Mouse (Mus musculus): ENCODE results near the gene Qtrt1. TPM values are rescaled to one million over a fixed set of nuclear protein-coding genes. Genes with fewer than 3 reads are reported as not detected.

Gene Qtrt1
- polyA plus RNA-seq, 1 experiment from 2014 or later: 31.7 TPM

- H3K4me1 ChIP-seq (ENCODE audit: control insufficient read depth, insufficient read depth, low read length): peaks cover 42% of the 10 kb centered on the region
These were observed 26.6 kb downstream of the Qtrt1 start for GRCm38 (mm10) chr9:21438219-21438618.

GRCm38 (mm10) chr9:21439456-21439855 is 27.8 kb downstream of the Qtrt1 start:
- no peak for ATAC-seq (replicated peaks; ENCODE audit: insufficient number of reproducible peaks, low FRiP score, low TSS enrichment)
- H3K9ac ChIP-seq (ENCODE audit: low read depth, low read length): no peak overlapping the region
- H3K27ac ChIP-seq (ENCODE audit: low read depth, low read length): no peak overlapping the region

More at GRCm38 (mm10) chr9:21438219-21438618, 26.6 kb downstream of the Qtrt1 start:
- Histone ChIP-seq H3K4me2 (no peak overlapping the region), H3K36me3 (ENCODE audit: control insufficient read depth, insufficient read depth, low read length) (no peaks in the 10 kb centered on the region), H3K9ac (ENCODE audit: low read depth, low read length) (no peak overlapping the region), H3K27ac (ENCODE audit: low read depth, low read length) (no peak overlapping the region), H3K4me3 (ENCODE audit: low read depth, low read length) (no peak overlapping the region), H3K27me3 (ENCODE audit: control insufficient read depth, insufficient read depth, low read length) (no peaks in the 10 kb centered on the region), H3K9me3 (replicated peaks; ENCODE audit: control insufficient read depth, low read length) (no peaks in the 10 kb centered on the region)
- WGBS (ENCODE audit: insufficient replicate concordance): 63% methylated on average over 3 of the region's 3 CpGs
- no peak for ATAC-seq (replicated peaks; ENCODE audit: insufficient number of reproducible peaks, low FRiP score, low TSS enrichment)

GRCm38 (mm10) chr9:21439914-21440313 is 28.3 kb downstream of the Qtrt1 start:
- H3K9ac ChIP-seq (ENCODE audit: low read depth, low read length): no peak overlapping the region
- H3K27me3 ChIP-seq (ENCODE audit: control insufficient read depth, insufficient read depth, low read length): no peaks in the 10 kb centered on the region
- peaks cover 37% of the 10 kb centered on the region for H3K4me1 ChIP-seq (ENCODE audit: control insufficient read depth, insufficient read depth, low read length)
- 0 out of 2 replicates have a peak, but pooled peaks cover 2% of the 10 kb centered on the region for H3K36me3 ChIP-seq (ENCODE audit: control insufficient read depth, insufficient read depth, low read length)
- ATAC-seq (replicated peaks; ENCODE audit: insufficient number of reproducible peaks, low FRiP score, low TSS enrichment): no peak
- no peak overlapping the region for H3K27ac ChIP-seq (ENCODE audit: low read depth, low read length)
- no peaks in the 10 kb centered on the region for H3K9me3 ChIP-seq (replicated peaks; ENCODE audit: control insufficient read depth, low read length)
- no peak overlapping the region for H3K4me2 ChIP-seq
- 93% methylated on average over 2 of the region's 2 CpGs for WGBS (ENCODE audit: insufficient replicate concordance)
- no peak overlapping the region for H3K4me3 ChIP-seq (ENCODE audit: low read depth, low read length)

More at GRCm38 (mm10) chr9:21439456-21439855, 27.8 kb downstream of the Qtrt1 start:
- H3K9me3 ChIP-seq (replicated peaks; ENCODE audit: control insufficient read depth, low read length): no peaks in the 10 kb centered on the region
- H3K27me3 ChIP-seq (ENCODE audit: control insufficient read depth, insufficient read depth, low read length): no peaks in the 10 kb centered on the region
- no peaks in the 10 kb centered on the region for H3K36me3 ChIP-seq (ENCODE audit: control insufficient read depth, insufficient read depth, low read length)
- H3K4me2 ChIP-seq: no peak overlapping the region
- peaks cover 37% of the 10 kb centered on the region for H3K4me1 ChIP-seq (ENCODE audit: control insufficient read depth, insufficient read depth, low read length)
- WGBS (ENCODE audit: insufficient replicate concordance): 71% methylated on average over 3 of the region's 3 CpGs
- no peak overlapping the region for H3K4me3 ChIP-seq (ENCODE audit: low read depth, low read length)

GRCm38 (mm10) chr9:21440387-21440786 is 28.8 kb downstream of the Qtrt1 start:
- Histone ChIP-seq H3K4me2 (no peak overlapping the region), H3K4me3 (ENCODE audit: low read depth, low read length) (no peak overlapping the region), H3K9me3 (replicated peaks; ENCODE audit: control insufficient read depth, low read length) (no peaks in the 10 kb centered on the region), H3K36me3 (ENCODE audit: control insufficient read depth, insufficient read depth, low read length) (0 out of 2 replicates have a peak, but pooled peaks cover 5% of the 10 kb centered on the region), H3K4me1 (ENCODE audit: control insufficient read depth, insufficient read depth, low read length) (peaks cover 37% of the 10 kb centered on the region), H3K27ac (ENCODE audit: low read depth, low read length) (no peak overlapping the region), H3K9ac (ENCODE audit: low read depth, low read length) (no peak overlapping the region), H3K27me3 (ENCODE audit: control insufficient read depth, insufficient read depth, low read length) (no peaks in the 10 kb centered on the region)
- ATAC-seq (replicated peaks; ENCODE audit: insufficient number of reproducible peaks, low FRiP score, low TSS enrichment): no peak

GRCm38 (mm10) chr9:21443853-21444252 is 32.2 kb downstream of the Qtrt1 start:
- Histone ChIP-seq H3K9ac (ENCODE audit: low read depth, low read length) (no peak overlapping the region), H3K27me3 (ENCODE audit: control insufficient read depth, insufficient read depth, low read length) (no peaks in the 10 kb centered on the region), H3K4me3 (ENCODE audit: low read depth, low read length) (no peak overlapping the region), H3K36me3 (ENCODE audit: control insufficient read depth, insufficient read depth, low read length) (0 out of 2 replicates have a peak, but pooled peaks cover 5% of the 10 kb centered on the region), H3K27ac (ENCODE audit: low read depth, low read length) (no peak overlapping the region), H3K4me2 (no peak overlapping the region), H3K9me3 (replicated peaks; ENCODE audit: control insufficient read depth, low read length) (no peaks in the 10 kb centered on the region), H3K4me1 (ENCODE audit: control insufficient read depth, insufficient read depth, low read length) (peaks cover 9% of the 10 kb centered on the region)
- ATAC-seq (replicated peaks; ENCODE audit: insufficient number of reproducible peaks, low FRiP score, low TSS enrichment): no peak
- 93% methylated on average over 8 of the region's 8 CpGs for WGBS (ENCODE audit: insufficient replicate concordance)

- no peak overlapping the region for H3K4me3 ChIP-seq (ENCODE audit: low read depth, low read length)
- no peak overlapping the region for H3K4me2 ChIP-seq
- H3K4me1 ChIP-seq (ENCODE audit: control insufficient read depth, insufficient read depth, low read length): peaks cover 2% of the 10 kb centered on the region
- H3K27ac ChIP-seq (ENCODE audit: low read depth, low read length): no peak overlapping the region
- no peak for ATAC-seq (replicated peaks; ENCODE audit: insufficient number of reproducible peaks, low FRiP score, low TSS enrichment)
- H3K9me3 ChIP-seq (replicated peaks; ENCODE audit: control insufficient read depth, low read length): no peaks in the 10 kb centered on the region
- H3K36me3 ChIP-seq (ENCODE audit: control insufficient read depth, insufficient read depth, low read length): 0 out of 2 replicates have a peak, but pooled peaks cover 5% of the 10 kb centered on the region
- 80% methylated on average over 4 of the region's 4 CpGs for WGBS (ENCODE audit: insufficient replicate concordance)
- H3K9ac ChIP-seq (ENCODE audit: low read depth, low read length): no peak overlapping the region
- no peaks in the 10 kb centered on the region for H3K27me3 ChIP-seq (ENCODE audit: control insufficient read depth, insufficient read depth, low read length)
These were observed 32.9 kb downstream of the Qtrt1 start for GRCm38 (mm10) chr9:21444574-21444973.

- Histone ChIP-seq H3K27ac (ENCODE audit: low read depth, low read length) (no peak overlapping the region), H3K4me3 (ENCODE audit: low read depth, low read length) (no peak overlapping the region), H3K27me3 (ENCODE audit: control insufficient read depth, insufficient read depth, low read length) (no peaks in the 10 kb centered on the region), H3K9me3 (replicated peaks; ENCODE audit: control insufficient read depth, low read length) (no peaks in the 10 kb centered on the region), H3K4me1 (ENCODE audit: control insufficient read depth, insufficient read depth, low read length) (peaks cover 6% of the 10 kb centered on the region), H3K9ac (ENCODE audit: low read depth, low read length) (no peak overlapping the region), H3K4me2 (no peak overlapping the region), H3K36me3 (ENCODE audit: control insufficient read depth, insufficient read depth, low read length) (0 out of 2 replicates have a peak, but pooled peaks cover 5% of the 10 kb centered on the region)
- ATAC-seq (replicated peaks; ENCODE audit: insufficient number of reproducible peaks, low FRiP score, low TSS enrichment): no peak
- 94% methylated on average over 6 of the region's 6 CpGs for WGBS (ENCODE audit: insufficient replicate concordance)
These were observed 33.6 kb downstream of the Qtrt1 start for GRCm38 (mm10) chr9:21445081-21445744.

GRCm38 (mm10) chr9:21447778-21448177 is 36.1 kb downstream of the Qtrt1 start:
- no peak overlapping the region for H3K9ac ChIP-seq (ENCODE audit: low read depth, low read length)
- H3K4me3 ChIP-seq (ENCODE audit: low read depth, low read length): no peak overlapping the region
- 0 out of 2 replicates have a peak, but pooled peaks cover 5% of the 10 kb centered on the region for H3K36me3 ChIP-seq (ENCODE audit: control insufficient read depth, insufficient read depth, low read length)
- no peak overlapping the region for H3K4me2 ChIP-seq
- no peaks in the 10 kb centered on the region for H3K9me3 ChIP-seq (replicated peaks; ENCODE audit: control insufficient read depth, low read length)
- H3K27me3 ChIP-seq (ENCODE audit: control insufficient read depth, insufficient read depth, low read length): no peaks in the 10 kb centered on the region
- WGBS (ENCODE audit: insufficient replicate concordance): 95% methylated on average over 2 of the region's 2 CpGs
- H3K4me1 ChIP-seq (ENCODE audit: control insufficient read depth, insufficient read depth, low read length): peaks cover 25% of the 10 kb centered on the region
- no peak overlapping the region for H3K27ac ChIP-seq (ENCODE audit: low read depth, low read length)
- ATAC-seq (replicated peaks; ENCODE audit: insufficient number of reproducible peaks, low FRiP score, low TSS enrichment): no peak

GRCm38 (mm10) chr9:21449710-21450109 is 38.1 kb downstream of the Qtrt1 start:
- Histone ChIP-seq H3K27me3 (ENCODE audit: control insufficient read depth, insufficient read depth, low read length) (no peaks in the 10 kb centered on the region), H3K9ac (ENCODE audit: low read depth, low read length) (no peak overlapping the region), H3K9me3 (replicated peaks; ENCODE audit: control insufficient read depth, low read length) (no peaks in the 10 kb centered on the region), H3K4me2 (no peak overlapping the region), H3K27ac (ENCODE audit: low read depth, low read length) (peak overlapping the region; percentile 46; the same call in 1 of the 2 replicates), H3K4me3 (ENCODE audit: low read depth, low read length) (no peak overlapping the region), H3K36me3 (ENCODE audit: control insufficient read depth, insufficient read depth, low read length) (0 out of 2 replicates have a peak, but pooled peaks cover 5% of the 10 kb centered on the region), H3K4me1 (ENCODE audit: control insufficient read depth, insufficient read depth, low read length) (peaks cover 26% of the 10 kb centered on the region)
- WGBS (ENCODE audit: insufficient replicate concordance): 89% methylated on average over 2 of the region's 2 CpGs
- ATAC-seq (replicated peaks; ENCODE audit: insufficient number of reproducible peaks, low FRiP score, low TSS enrichment): no peak
